ENCODE assay signal across 15 mouse cellular contexts in the genomic region with DNA sequence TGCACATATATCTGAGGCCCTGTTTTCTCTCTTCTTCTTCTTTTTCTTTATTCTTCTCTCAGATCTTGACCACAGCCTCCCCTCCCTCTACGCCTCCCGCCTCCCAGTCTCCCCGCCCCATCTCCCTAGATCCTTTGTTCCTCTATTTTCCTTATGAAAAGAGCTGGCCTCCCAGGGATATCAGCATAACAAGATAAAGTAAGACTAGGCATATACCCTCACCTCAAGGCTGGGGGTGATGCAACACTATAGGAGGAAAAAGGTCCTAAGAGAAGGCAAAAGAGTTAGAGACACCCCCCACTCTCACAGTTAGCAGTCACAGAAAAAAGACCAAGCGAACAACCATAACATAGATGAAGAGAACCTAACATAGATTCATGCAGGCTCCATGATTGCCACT.
DNase-seq lines count a peak whose midpoint lies in the region.
"Had no signal": no experiment of that assay in that cellular context is flagged by ENCODE, and none has a peak within 500 bp of the region (broad histone marks: within the 10 kb centered on the region; RNA-seq: fewer than 3 reads in every experiment).

No protein-coding gene starts in this region.

- DNase-seq in ES-CJ7 (ENCODE audit: low read depth, low spot score), result peak; percentile 81
- DNase-seq in R1 (ENCODE audit: low read depth, low spot score), result peak; percentile 86
- no peak for DNase-seq in cerebellum, adult 9-10 months
- DNase-seq in lung, postnatal 14 days, result no peak
- DNase-seq in right cerebral cortex, postnatal 36 days (ENCODE audit: low spot score in 2 of 2), result no peak
- DNase-seq: adrenal gland, adult 8-10 months; adrenal gland, postnatal 14 days; adrenal gland, postnatal 36 days; cerebellum, adult 11-12 months; cerebellum, adult 2 months; cerebellum, adult 9-11 months; cerebellum, postnatal 14 days; cerebellum, postnatal 36 days; embryo, embryonic 11 days; forebrain, postnatal 0 days had no signal

Comparison
In these comparisons a context has a peak if more than half of its experiments do, and no peak if none do; other contexts are left out.
1. DNase-seq: peak in ES-CJ7 (single experiment) and R1 (single experiment); none in cerebellum, adult 9-10 months (single experiment), lung, postnatal 14 days (single experiment) and right cerebral cortex, postnatal 36 days (0 of 2).